Mouse (Mus musculus) embryonic facial prominence, embryonic 13.5 days (tissue): ENCODE data around the gene Gnat1. TPM values are rescaled to one million over a fixed set of nuclear protein-coding genes. Genes with fewer than 3 reads are reported as not detected.

Experiments
- polyA plus RNA-seq: library from polyadenylated mRNA; unstranded; fragments of >200 nt; fragmentation: Nextera tagmentation; extraction: Ambion mirVana; gene quantifications from 2 replicates; pipeline ENCODE4 v1.2.1, GENCODE M21; 2015

Gnat1 gene
- polyA plus RNA-seq, 1 experiment from 2014 or later: 2.0 TPM

Other genes with a start within 250 kb of the Gnat1 start
- 46.2 and 46.9 TPM in 2 replicates for gene Tmem115, start 145.8 kb downstream of the Gnat1 start, polyA plus RNA-seq
- gene Cyb561d2, start 137.5 kb downstream of the Gnat1 start, polyA plus RNA-seq: 21.8 and 26.1 TPM in 2 replicates
- gene Nprl2, start 137.5 kb downstream of the Gnat1 start, polyA plus RNA-seq: 44.3 and 47.2 TPM in 2 replicates
- 2.1 and 2.2 TPM in 2 replicates for gene Zmynd10, start 132.4 kb downstream of the Gnat1 start, polyA plus RNA-seq
- gene Rassf1, start 128.2 kb downstream of the Gnat1 start, polyA plus RNA-seq: 65.2 and 68.5 TPM in 2 replicates
- 35.9 and 42.9 TPM in 2 replicates for gene Tusc2, start 116.5 kb downstream of the Gnat1 start, polyA plus RNA-seq
- gene Hyal2, start 111.8 kb downstream of the Gnat1 start, polyA plus RNA-seq: 118 TPM in 2 replicates
- gene Hyal1, start 102.8 kb downstream of the Gnat1 start, polyA plus RNA-seq: 13.8 and 15.0 TPM in 2 replicates
- 21.8 and 22.5 TPM in 2 replicates for gene Naa80, start 100.8 kb downstream of the Gnat1 start, polyA plus RNA-seq
- 1.6 and 2.8 TPM in 2 replicates for gene Hyal3, start 98.9 kb downstream of the Gnat1 start, polyA plus RNA-seq
- gene Ifrd2, start 92.1 kb downstream of the Gnat1 start, polyA plus RNA-seq: 39.3 and 54.2 TPM in 2 replicates
- gene Sema3b, start 70.5 kb downstream of the Gnat1 start, polyA plus RNA-seq: 8.4 and 8.6 TPM in 2 replicates
- 446 and 470 TPM in 2 replicates for gene Gnai2, start 44.3 kb downstream of the Gnat1 start, polyA plus RNA-seq
- 3.4 and 4.1 TPM in 2 replicates for gene Slc38a3, start 10.2 kb downstream of the Gnat1 start, polyA plus RNA-seq
- 37.7 and 44.0 TPM in 2 replicates for gene Sema3f, start 30.8 kb upstream of the Gnat1 start, polyA plus RNA-seq
- 262 and 274 TPM in 2 replicates for gene Rbm5, start 91.3 kb upstream of the Gnat1 start, polyA plus RNA-seq
- gene Rbm6, start 193.5 kb upstream of the Gnat1 start, polyA plus RNA-seq: 102 and 108 TPM in 2 replicates
- gene Mon1a, start 208.4 kb upstream of the Gnat1 start, polyA plus RNA-seq: 14.7 and 14.9 TPM in 2 replicates
- 5.1 and 6.3 TPM in 2 replicates for gene Mst1r, start 227.2 kb upstream of the Gnat1 start, polyA plus RNA-seq
- not detected in 2 replicates for gene Actl11, start 248.8 kb upstream of the Gnat1 start, polyA plus RNA-seq